In the genomic region with DNA sequence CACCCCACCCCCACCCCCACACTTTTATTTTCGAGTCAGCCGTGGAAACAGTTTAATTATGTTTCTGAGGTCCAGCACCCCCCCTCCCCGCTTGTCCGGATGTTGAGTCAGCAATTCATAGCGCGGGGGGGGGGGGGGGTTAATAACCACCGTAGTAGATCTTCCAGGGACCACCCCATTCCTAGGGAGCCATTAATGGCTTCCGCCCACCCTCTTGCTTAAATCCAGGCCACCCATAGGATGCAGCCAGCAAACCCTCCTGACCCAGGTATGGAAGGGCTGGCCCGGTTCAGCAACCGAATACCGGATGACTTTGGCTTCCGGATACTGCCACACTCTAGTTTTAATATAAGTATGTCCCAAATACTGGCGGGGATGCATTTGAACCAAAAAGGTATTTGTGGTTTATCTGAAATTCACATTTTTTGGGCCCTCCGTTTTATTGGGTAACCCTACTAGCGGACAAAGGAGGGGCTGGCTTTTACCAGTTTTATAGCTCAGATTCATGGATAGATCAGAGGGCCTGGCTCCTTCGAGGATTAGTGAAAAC, we compare ENCODE assay signal across 8 mouse cellular contexts.
A peak's percentile ranks its signal among the peaks of the same experiment; 100 is the strongest.
DNase-seq lines count a peak whose midpoint lies in the region; ATAC-seq and TF ChIP-seq lines count a peak whose summit lies in the region.

No protein-coding gene starts in this region.

- DNase-seq in gastrocnemius, adult 2 months: no peak
- no peak for DNase-seq in gastrocnemius, postnatal 14 days
- peak; percentile 9 to 16 for DNase-seq in B cell, adult 2 months
- DNase-seq in liver, embryonic 14.5 days (ENCODE audit: low read depth in 3 of 3, low spot score in 3 of 3): no peak
- no peak for DNase-seq in testis, postnatal 10 days (ENCODE audit: low spot score)
- no peak for DNase-seq in adrenal gland, adult 8-10 months

- H3K4me2 ChIP-seq in liver, embryonic 14.5 days (ENCODE audit: low read depth): peak overlapping the region; percentile 54

- peaks cover 0 to 4% of the 10 kb centered on the region in 2 experiments; a peak in 1 of 4 replicates for H3K4me1 ChIP-seq in liver, embryonic 14.5 days (replicated peaks; ENCODE audit: control insufficient read depth in 2 of 2, insufficient read depth in 2 of 2, low read length in 1 of 2)

- intact Hi-C loops in gastrocnemius, adult 2 months (cut with DNase I): loop anchor here (2.0 to 5.0 kb wide), 2 partner anchors 19 to 784 kb away; no protein-coding TSS in a partner anchor
- intact Hi-C loops in gastrocnemius, postnatal 14 days (cut with DNase I; ENCODE audit: low total_unique reads): no loop called here

- no peak for TF ChIP-seq EP300 in liver, embryonic 14.5 days (IDR thresholded peaks at IDR 0.05; ENCODE audit: low read depth)

- peak overlapping the region; percentile 66 for H3K4me3 ChIP-seq in gastrocnemius, adult 2 months
- peak overlapping the region; percentile 6 to 12; a peak in 1 of 4 replicates for H3K4me3 ChIP-seq in liver, embryonic 14.5 days (ENCODE audit: insufficient read depth in 1 of 2, low read depth in 2 of 2, low read length in 2 of 2)

- H3K27me3 ChIP-seq in liver, embryonic 14.5 days (ENCODE audit: control insufficient read depth, insufficient read depth, low read length): no peaks in the 10 kb centered on the region; the same call in 1 of the 2 replicates

- no peak overlapping the region for H3K9ac ChIP-seq in liver, embryonic 14.5 days (replicated peaks)

- peak; percentile 21 for ATAC-seq in granulocyte monocyte progenitor cell, adult 5-6 weeks (replicated peaks; ENCODE audit: poor library complexity, severe bottlenecking)
- ATAC-seq in liver, embryonic 14.5 days (ENCODE audit: insufficient read depth): peak; percentile 46; the same call in 1 of the 2 replicates
- ATAC-seq in erythroid progenitor cell, adult 5-6 weeks (replicated peaks; ENCODE audit: low FRiP score, poor library complexity, severe bottlenecking): no peak

- H3K9me3 ChIP-seq in liver, embryonic 14.5 days (ENCODE audit: control insufficient read depth, low read length): no peaks in the 10 kb centered on the region

- no peak overlapping the region for H3K27ac ChIP-seq in gastrocnemius, adult 2 months
- no peak overlapping the region for H3K27ac ChIP-seq in liver, embryonic 14.5 days

- no peak for TF ChIP-seq CTCF in gastrocnemius, adult 2 months (IDR thresholded peaks at IDR 0.05)
- TF ChIP-seq CTCF in liver, embryonic 14.5 days (IDR thresholded peaks at IDR 0.05; ENCODE audit: low read depth): no peak

- no peaks in the 10 kb centered on the region for H3K36me3 ChIP-seq in liver, embryonic 14.5 days (replicated peaks; ENCODE audit: control insufficient read depth, insufficient read depth, low read depth)

- whole genome bisulfite sequencing in liver, embryonic 14.5 days (ENCODE audit: insufficient replicate concordance): 21% methylated on average over 16 of the region's 16 CpGs

Comparison
In these comparisons a context has a peak if more than half of its experiments do, and no peak if none do; other contexts are left out.
1. DNase-seq: peak in B cell, adult 2 months (2 of 2); none in gastrocnemius, adult 2 months (single experiment), gastrocnemius, postnatal 14 days (single experiment), liver, embryonic 14.5 days (0 of 3), testis, postnatal 10 days (single experiment) and adrenal gland, adult 8-10 months (single experiment).